In genomic region chr6:137754857-137755232, GRCm38 (mm10) we compare ENCODE assay signal across 8 mouse cellular contexts. TPM values are rescaled to one million over a fixed set of nuclear protein-coding genes. Genes with fewer than 3 reads are reported as not detected.
A peak's percentile ranks its signal among the peaks of the same experiment; 100 is the strongest.
DNase-seq lines count a peak whose midpoint lies in the region; ATAC-seq and TF ChIP-seq lines count a peak whose summit lies in the region.

No protein-coding gene starts in this region.

- H3K4me2 ChIP-seq in embryonic facial prominence, embryonic 12.5 days (replicated peaks): peak overlapping the region; percentile 59
- peak overlapping the region; percentile 72 for H3K4me2 ChIP-seq in intestine, embryonic 15.5 days (replicated peaks)

- no peak for DNase-seq in liver, adult 2 months (ENCODE audit: extremely low read depth, low read depth, low spot score)
- no peak for DNase-seq in liver
- DNase-seq in naive thymus-derived CD4-positive, alpha-beta T cell, adult 2 months (ENCODE audit: low read depth): peak; percentile 18
- DNase-seq in layer of hippocampus, adult 18-20 months (ENCODE audit: low spot score in 2 of 2): no peak
- no peak for DNase-seq in cerebellum, postnatal 4 days (ENCODE audit: low spot score in 2 of 2)
- DNase-seq in frontal cortex, postnatal 10 days (ENCODE audit: low spot score in 2 of 2): no peak

- WGBS in liver, adult 2 months: under 1% methylated on average over 8 of the region's 8 CpGs
- 5% methylated on average over 8 of the region's 8 CpGs for WGBS in embryonic facial prominence, embryonic 12.5 days
- 2% methylated on average over 8 of the region's 8 CpGs for WGBS in intestine, embryonic 15.5 days

- ATAC-seq in embryonic facial prominence, embryonic 12.5 days (ENCODE audit: insufficient number of reproducible peaks, insufficient read depth, low FRiP score, low TSS enrichment): no peak
- ATAC-seq in intestine, embryonic 15.5 days: no peak

- H3K9me3 ChIP-seq in embryonic facial prominence, embryonic 12.5 days: no peaks in the 10 kb centered on the region
- no peaks in the 10 kb centered on the region for H3K9me3 ChIP-seq in intestine, embryonic 15.5 days

- H3K4me3 ChIP-seq in liver, adult 2 months (ENCODE audit: insufficient read depth, low read depth, low read length): peak overlapping the region; percentile 80
- peak overlapping the region; percentile 61 for H3K4me3 ChIP-seq in embryonic facial prominence, embryonic 12.5 days
- peak overlapping the region; percentile 79 for H3K4me3 ChIP-seq in intestine, embryonic 15.5 days (replicated peaks)

- H3K4me1 ChIP-seq in liver, adult 2 months (ENCODE audit: control insufficient read depth, insufficient read depth, low read length): peaks cover 26% of the 10 kb centered on the region
- peaks cover 4% of the 10 kb centered on the region; the same call in 1 of the 2 replicates for H3K4me1 ChIP-seq in embryonic facial prominence, embryonic 12.5 days
- H3K4me1 ChIP-seq in intestine, embryonic 15.5 days (replicated peaks): peaks cover 10% of the 10 kb centered on the region; the same call in 1 of the 2 replicates

- no peak for TF ChIP-seq POLR2A in liver, adult 2 months (IDR thresholded peaks at IDR 0.05; ENCODE audit: extremely low read depth, insufficient read depth, low read length)

- H3K79me2 ChIP-seq in liver, adult 2 months (ENCODE audit: control insufficient read depth, insufficient read depth, low read length): peaks cover 6% of the 10 kb centered on the region; the same call in 1 of the 2 replicates

- peak overlapping the region; percentile 88 for H3K9ac ChIP-seq in liver, adult 2 months (ENCODE audit: low read depth, low read length)
- peak overlapping the region; percentile 49 for H3K9ac ChIP-seq in embryonic facial prominence, embryonic 12.5 days
- peak overlapping the region; percentile 84 for H3K9ac ChIP-seq in intestine, embryonic 15.5 days

- peak overlapping the region; percentile 85 for H3K27ac ChIP-seq in liver, adult 2 months (replicated peaks; ENCODE audit: insufficient read depth, low read depth, low read length)
- H3K27ac ChIP-seq in embryonic facial prominence, embryonic 12.5 days: peak overlapping the region; percentile 46; the same call in 1 of the 2 replicates
- H3K27ac ChIP-seq in intestine, embryonic 15.5 days: 0 out of 2 replicates have a peak overlapping the region, but pooled peaks have one; percentile 84

- peaks cover 6% of the 10 kb centered on the region for H3K36me3 ChIP-seq in liver, adult 2 months (ENCODE audit: control insufficient read depth, insufficient read depth, low read length)
- H3K36me3 ChIP-seq in embryonic facial prominence, embryonic 12.5 days: peaks cover 17% of the 10 kb centered on the region
- H3K36me3 ChIP-seq in intestine, embryonic 15.5 days: peaks cover 2% of the 10 kb centered on the region; the same call in 1 of the 2 replicates

- H3K27me3 ChIP-seq in liver, adult 2 months (ENCODE audit: control insufficient read depth, insufficient read depth, low read length): no peaks in the 10 kb centered on the region
- H3K27me3 ChIP-seq in embryonic facial prominence, embryonic 12.5 days: no peaks in the 10 kb centered on the region
- H3K27me3 ChIP-seq in intestine, embryonic 15.5 days (replicated peaks): no peaks in the 10 kb centered on the region

- TF ChIP-seq CTCF in liver, adult 2 months (IDR thresholded peaks at IDR 0.05; ENCODE audit: low read depth, low read length): no peak

RNA-seq across cellular contexts. Expression of gene Dera, which starts 0.5 kb away (rescaled TPM):
- 83.4 and 103 TPM in 2 replicates for total RNA-seq in liver, adult 2 months (2014; rRNA removed)
- polyA plus RNA-seq in liver, adult 2 months (2012; rRNA removed): 42.8 and 47.1 TPM in 2 replicates
- 50.0 and 50.2 TPM in 2 replicates for polyA plus RNA-seq in embryonic facial prominence, embryonic 12.5 days (2016; fragmentation: Nextera tagmentation; extraction: Ambion mirVana)
- polyA plus RNA-seq in intestine, embryonic 15.5 days (2015; fragmentation: Nextera tagmentation; extraction: Ambion mirVana): 93.9 and 98.6 TPM in 2 replicates
- total RNA-seq in layer of hippocampus, adult 18-20 months (2021): 1 to 10 TPM; 3.0 to 4.8 TPM

RNA-seq across cellular contexts. Expression of gene Strap, which starts 20.0 kb away (rescaled TPM):
- total RNA-seq in liver, adult 2 months (2014; rRNA removed): 47.1 and 50.1 TPM in 2 replicates
- 26.8 and 33.7 TPM in 2 replicates for polyA plus RNA-seq in liver, adult 2 months (2012; rRNA removed)
- polyA plus RNA-seq in embryonic facial prominence, embryonic 12.5 days (2016; fragmentation: Nextera tagmentation; extraction: Ambion mirVana): 196 and 200 TPM in 2 replicates
- polyA plus RNA-seq in intestine, embryonic 15.5 days (2015; fragmentation: Nextera tagmentation; extraction: Ambion mirVana): 131 and 147 TPM in 2 replicates
- 100 to 1,000 TPM; 117 to 119 TPM for total RNA-seq in layer of hippocampus, adult 18-20 months (2021)
